Mouse (Mus musculus): Measurements from ENCODE around the gene Kif1b.
"Not testable (repeated sequence)": the region's sequence is repeated elsewhere in the genome, so short reads cannot be mapped to it uniquely, and the experiment has no call there.

Kif1b gene

GRCm38 (mm10) chr4:149220042-149220473 is 87.4 kb downstream of the Kif1b start:
- DNase-seq (ENCODE audit: low read depth, low spot score) = no peak

GRCm38 (mm10) chr4:149219401-149220041 is 88.0 kb downstream of the Kif1b start:
- DNase-seq (ENCODE audit: low read depth, low spot score) = no peak

GRCm38 (mm10) chr4:149218476-149218875 is 89.0 kb downstream of the Kif1b start:
- DNase-seq (ENCODE audit: low read depth, low spot score) = no peak

- no peak for DNase-seq (ENCODE audit: low read depth, low spot score)
Observed at GRCm38 (mm10) chr4:149215982-149216381, 91.5 kb downstream of the Kif1b start.

- no peak for DNase-seq (ENCODE audit: low read depth, low spot score)
Observed at GRCm38 (mm10) chr4:149215397-149215796, 92.1 kb downstream of the Kif1b start.

GRCm38 (mm10) chr4:149214468-149214867 is 93.0 kb downstream of the Kif1b start:
- not testable (repeated sequence) for DNase-seq (ENCODE audit: low read depth, low spot score)

GRCm38 (mm10) chr4:149213466-149213865 is 94.0 kb downstream of the Kif1b start:
- DNase-seq (ENCODE audit: low read depth, low spot score) = no peak

DNA sequence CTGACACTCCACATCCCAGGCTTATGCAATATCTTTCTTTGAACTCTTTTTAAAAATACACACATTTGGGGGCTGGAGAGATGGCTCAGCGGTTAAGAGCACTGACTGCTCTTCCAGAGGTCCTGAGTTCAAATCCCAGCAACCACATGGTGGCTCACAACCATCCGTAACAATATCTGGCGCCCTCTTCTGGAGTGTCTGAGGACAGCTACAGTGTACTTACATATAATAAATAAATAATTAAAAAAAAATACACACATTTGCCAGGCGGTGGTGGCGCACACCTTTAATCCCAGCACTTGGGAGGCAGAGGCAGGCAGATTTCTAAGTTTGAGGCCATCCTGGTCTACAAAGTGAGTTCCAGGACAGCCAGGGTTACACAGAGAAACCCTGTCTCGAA is 96.1 kb downstream of the Kif1b start:
- DNase-seq (ENCODE audit: low read depth, low spot score) = not testable (repeated sequence)

DNA sequence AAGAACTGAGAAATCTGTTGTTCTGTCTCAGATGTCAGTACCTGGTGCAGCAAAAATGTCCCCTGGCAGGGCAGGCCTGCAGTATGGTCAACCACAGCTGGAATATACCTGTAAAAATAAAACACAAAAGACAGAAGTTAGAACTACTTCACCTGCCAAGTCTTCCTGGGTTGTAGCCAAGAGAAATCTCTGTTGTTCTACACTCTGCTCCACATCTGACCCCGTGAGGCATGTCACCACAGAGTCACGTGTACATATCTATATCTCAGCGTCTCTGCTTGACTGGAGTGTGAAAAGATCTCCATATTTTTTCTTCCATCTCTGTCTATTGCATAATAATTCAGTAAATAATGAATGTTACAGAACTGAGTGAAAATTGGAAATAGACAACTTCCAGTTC is 105.0 kb downstream of the Kif1b start:
- DNase-seq (ENCODE audit: low read depth, low spot score) = no peak

DNA sequence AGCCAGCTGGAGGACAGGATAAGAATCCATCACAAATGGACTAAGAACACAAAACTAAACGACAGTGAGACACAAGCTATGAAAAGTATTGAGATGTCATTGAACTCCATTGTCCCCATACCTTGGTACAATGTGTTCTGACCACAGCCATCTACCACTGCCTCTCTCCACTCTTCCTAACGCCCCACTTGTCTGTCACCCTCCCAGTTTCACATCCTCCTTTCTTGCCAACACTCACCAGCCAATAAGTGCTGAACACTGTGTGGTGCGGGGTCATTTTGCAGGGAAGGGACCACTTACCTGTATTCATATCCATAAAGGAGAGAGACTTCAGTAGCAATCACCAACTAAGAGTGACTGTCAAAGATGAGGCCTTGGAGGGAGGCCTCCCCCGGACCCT is 106.4 kb downstream of the Kif1b start:
- no peak for DNase-seq (ENCODE audit: low read depth, low spot score)

DNA sequence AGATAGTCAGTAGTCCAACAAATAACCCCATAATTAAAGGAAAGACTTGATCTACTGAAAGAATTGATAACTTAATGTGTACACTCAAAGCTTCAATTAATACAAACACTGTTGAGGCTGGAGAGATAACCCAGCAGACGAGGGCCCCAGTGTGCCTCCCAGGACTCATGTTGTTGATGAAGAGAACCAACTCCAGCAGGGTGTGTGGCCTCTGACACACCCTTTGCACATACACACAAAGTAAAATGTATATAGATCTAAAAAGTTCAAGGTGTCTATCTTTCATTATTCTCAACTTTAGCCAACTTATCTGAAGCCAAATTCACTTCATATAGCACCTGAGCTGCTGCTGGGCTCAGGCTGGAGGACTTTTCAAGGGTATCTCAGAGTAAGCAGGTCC is 110.3 kb downstream of the Kif1b start:
- no peak for DNase-seq (ENCODE audit: low read depth, low spot score)

DNA sequence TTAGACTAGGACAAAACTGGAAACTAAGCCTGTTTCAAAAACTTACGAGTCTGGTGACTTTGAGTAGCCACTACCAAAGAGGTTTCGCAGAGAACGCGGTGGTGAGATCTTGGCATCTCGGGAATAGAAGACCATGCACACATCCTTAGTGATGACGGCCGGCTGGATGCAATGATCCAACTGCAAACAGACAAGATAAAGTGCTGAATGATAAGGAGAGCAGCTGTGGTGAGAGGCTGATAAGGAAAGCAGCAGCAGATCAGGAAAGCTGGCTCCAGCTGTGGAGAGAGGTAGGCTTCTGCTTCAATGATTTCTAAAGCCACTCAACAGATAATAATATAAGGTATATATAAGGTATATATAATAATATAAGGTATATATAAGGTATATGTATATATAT is 116.4 kb downstream of the Kif1b start:
- DNase-seq (ENCODE audit: low read depth, low spot score) = no peak

GRCm38 (mm10) chr4:149188563-149188962 is 118.9 kb downstream of the Kif1b start:
- no peak for DNase-seq (ENCODE audit: low read depth, low spot score)

- DNase-seq (ENCODE audit: low read depth, low spot score) = no peak
Observed at GRCm38 (mm10) chr4:149182755-149183154, 124.7 kb downstream of the Kif1b start.

DNA sequence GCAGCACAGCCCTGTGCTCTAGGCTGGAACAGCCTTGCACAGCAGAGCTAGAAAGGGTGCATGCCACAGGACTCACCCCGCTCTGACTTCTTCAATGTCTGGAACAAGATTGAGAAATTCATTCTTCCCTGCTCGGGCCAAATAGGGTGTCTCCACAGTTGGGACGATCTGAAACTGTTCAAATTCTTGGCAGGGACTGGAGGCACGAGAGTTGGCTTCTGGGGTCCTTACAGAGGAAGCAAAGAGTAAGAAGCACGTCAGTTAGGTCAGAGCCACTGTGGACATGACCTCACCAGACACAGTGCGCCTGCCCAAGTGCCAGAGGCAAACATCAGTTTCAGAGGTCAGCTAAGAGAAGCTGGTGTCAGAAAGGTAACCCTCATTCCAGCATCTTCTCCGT is 125.3 kb downstream of the Kif1b start:
- no peak for DNase-seq (ENCODE audit: low read depth, low spot score)

GRCm38 (mm10) chr4:149179573-149179972 is 127.9 kb downstream of the Kif1b start:
- no peak for DNase-seq (ENCODE audit: low read depth, low spot score)

DNA sequence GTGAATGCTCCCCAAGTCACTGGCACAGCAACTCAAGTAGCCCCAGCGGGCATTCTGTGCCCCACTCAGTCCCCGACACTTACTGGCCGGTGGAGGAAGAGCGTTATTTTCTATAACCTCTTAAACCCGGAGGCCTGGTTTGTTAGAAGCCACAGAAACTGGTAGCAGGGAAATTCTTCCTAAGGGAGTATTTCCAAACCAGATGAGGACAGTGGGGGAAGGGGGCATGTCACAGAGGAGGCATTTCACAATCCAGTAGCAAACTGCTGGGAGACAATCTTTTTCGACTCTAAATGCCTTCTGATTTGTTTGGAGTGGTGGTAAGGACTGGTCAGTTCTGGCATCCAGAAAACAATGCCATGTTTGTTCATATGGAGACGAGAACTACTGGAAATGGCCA is 128.3 kb downstream of the Kif1b start:
- DNase-seq (ENCODE audit: low read depth, low spot score) = no peak

- no peak for DNase-seq (ENCODE audit: low read depth, low spot score)
Observed at GRCm38 (mm10) chr4:149178328-149178727, 129.2 kb downstream of the Kif1b start.

- DNase-seq (ENCODE audit: low read depth, low spot score) = no peak
Observed at GRCm38 (mm10) chr4:149177046-149177445, 130.4 kb downstream of the Kif1b start.

GRCm38 (mm10) chr4:149176645-149177044 is 130.8 kb downstream of the Kif1b start:
- no peak for DNase-seq (ENCODE audit: low read depth, low spot score)

- DNase-seq (ENCODE audit: low read depth, low spot score) = no peak
Observed at GRCm38 (mm10) chr4:149173661-149174060, 133.8 kb downstream of the Kif1b start.

GRCm38 (mm10) chr4:149172666-149173065 is 134.8 kb downstream of the Kif1b start:
- no peak for DNase-seq (ENCODE audit: low read depth, low spot score)

- no peak for DNase-seq (ENCODE audit: low read depth, low spot score)
Observed at GRCm38 (mm10) chr4:149172083-149172482, 135.4 kb downstream of the Kif1b start.

DNA sequence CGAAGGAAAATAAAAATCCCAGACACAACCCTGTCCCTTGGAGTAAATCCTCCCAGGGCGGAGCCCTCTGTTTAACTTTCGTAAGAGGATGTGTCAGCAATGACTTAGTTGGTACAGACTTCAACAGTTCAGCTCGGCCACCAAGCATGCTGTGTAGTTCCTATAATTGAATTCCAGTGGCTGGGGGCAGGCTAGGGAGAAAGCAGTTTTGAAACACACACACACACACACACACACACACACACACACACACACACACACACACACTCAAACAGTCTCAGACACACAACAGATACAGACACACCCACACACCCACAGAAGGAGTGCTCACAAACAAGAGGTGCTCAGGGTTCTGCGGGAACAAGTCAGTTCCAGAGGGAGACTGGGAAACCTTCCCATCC is 135.9 kb downstream of the Kif1b start:
- DNase-seq (ENCODE audit: low read depth, low spot score) = no peak
